Mouse (Mus musculus): Measurements from ENCODE around the gene Armc12.
A peak's percentile ranks its signal among the peaks of the same experiment; 100 is the strongest.

Gene Armc12

GRCm38 (mm10) chr17:28507496-28507895, 23.1 kb upstream of the Armc12 start:
- no peaks in the 10 kb centered on the region for H3K36me3 ChIP-seq (ENCODE audit: insufficient read depth, low read length)
- peaks cover 3% of the 10 kb centered on the region; the same call in 1 of the 2 replicates for H3K27me3 ChIP-seq (ENCODE audit: insufficient read depth, low read length)
- TF ChIP-seq NANOG (IDR thresholded peaks at IDR 0.05; ENCODE audit: borderline replicate concordance, low read length), result no peak
- TF ChIP-seq POU5F1 (IDR thresholded peaks at IDR 0.05; ENCODE audit: borderline replicate concordance, low read length), result no peak
- TF ChIP-seq CTCF (conservative IDR thresholded peaks at IDR 0.05; ENCODE audit: low read length), result no peak
- H3K9me3 ChIP-seq (ENCODE audit: low read length), result no peaks in the 10 kb centered on the region
- H3K4me1 ChIP-seq (replicated peaks; ENCODE audit: low read depth, low read length), result peaks cover 84% of the 10 kb centered on the region
- peak overlapping the region; percentile 57 for H3K4me3 ChIP-seq (replicated peaks; ENCODE audit: low read length)

GRCm38 (mm10) chr17:28510445-28511342, 19.9 kb upstream of the Armc12 start:
- no peaks in the 10 kb centered on the region for H3K9me3 ChIP-seq (ENCODE audit: low read length)
- peak overlapping the region; percentile 69 for H3K4me3 ChIP-seq (replicated peaks; ENCODE audit: low read length)

DNA sequence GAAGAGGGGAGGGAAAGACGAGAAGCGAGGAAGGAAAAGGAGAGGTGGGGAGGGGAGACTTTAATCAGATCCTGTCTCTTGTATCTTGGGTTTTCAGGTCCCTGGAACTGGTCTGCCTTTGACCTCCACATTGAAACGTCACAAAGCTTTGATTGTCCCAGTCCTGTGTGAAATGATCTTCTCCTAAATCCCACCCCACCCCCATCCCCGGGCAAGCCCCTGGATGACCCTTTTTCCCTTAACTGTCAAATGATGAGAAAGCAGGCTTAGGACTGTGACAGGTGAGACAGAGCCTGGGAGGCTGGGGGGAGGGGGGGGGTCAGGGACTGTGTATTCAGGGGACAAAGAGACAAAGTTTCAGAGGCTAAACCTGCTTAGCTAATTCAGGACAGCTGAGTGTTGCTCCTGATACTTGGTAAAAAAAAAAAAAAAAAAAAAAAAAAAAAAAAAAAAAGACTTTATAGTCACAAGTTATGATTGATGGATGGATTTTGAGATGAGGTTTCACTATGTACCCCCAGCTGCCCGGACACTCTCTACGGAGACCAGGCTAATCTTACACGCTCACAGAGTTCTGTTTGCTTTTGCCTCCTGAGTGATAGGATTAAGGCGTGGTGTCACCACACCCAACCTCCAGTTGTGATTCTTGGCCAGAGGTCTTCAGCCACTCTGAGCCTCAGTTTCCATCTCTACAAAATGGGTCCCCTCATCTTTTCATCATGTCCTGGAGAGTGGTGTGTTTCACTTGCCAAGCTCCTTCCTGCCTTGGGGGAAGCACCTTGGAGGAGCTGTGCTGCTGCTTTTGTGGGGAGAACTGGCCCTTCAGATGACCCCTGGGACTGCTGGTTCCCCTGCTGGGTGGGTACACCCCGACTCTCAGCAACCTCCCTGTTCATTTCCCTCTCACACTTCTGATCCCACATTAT, 18.7 kb upstream of the Armc12 start:
- no peak overlapping the region for H3K4me3 ChIP-seq (replicated peaks; ENCODE audit: low read length)
- H3K36me3 ChIP-seq (ENCODE audit: insufficient read depth, low read length), result 0 out of 2 replicates have a peak, but pooled peaks cover 3% of the 10 kb centered on the region
- H3K9me3 ChIP-seq (ENCODE audit: low read length), result no peaks in the 10 kb centered on the region
- peaks cover 21% of the 10 kb centered on the region; the same call in 1 of the 2 replicates for H3K27me3 ChIP-seq (ENCODE audit: insufficient read depth, low read length)
- peaks cover 81% of the 10 kb centered on the region for H3K4me1 ChIP-seq (replicated peaks; ENCODE audit: low read depth, low read length)
- no peak for TF ChIP-seq NANOG (IDR thresholded peaks at IDR 0.05; ENCODE audit: borderline replicate concordance, low read length)
- TF ChIP-seq CTCF (conservative IDR thresholded peaks at IDR 0.05; ENCODE audit: low read length), result no peak
- no peak for TF ChIP-seq POU5F1 (IDR thresholded peaks at IDR 0.05; ENCODE audit: borderline replicate concordance, low read length)

More at GRCm38 (mm10) chr17:28510445-28511342, 19.9 kb upstream of the Armc12 start:
- no peak for TF ChIP-seq NANOG (IDR thresholded peaks at IDR 0.05; ENCODE audit: borderline replicate concordance, low read length)
- no peak for TF ChIP-seq POU5F1 (IDR thresholded peaks at IDR 0.05; ENCODE audit: borderline replicate concordance, low read length)
- no peak for TF ChIP-seq CTCF (conservative IDR thresholded peaks at IDR 0.05; ENCODE audit: low read length)
- Histone ChIP-seq H3K27me3 (ENCODE audit: insufficient read depth, low read length) (peaks cover 17% of the 10 kb centered on the region; the same call in 1 of the 2 replicates), H3K4me1 (replicated peaks; ENCODE audit: low read depth, low read length) (peaks cover 84% of the 10 kb centered on the region), H3K36me3 (ENCODE audit: insufficient read depth, low read length) (0 out of 2 replicates have a peak, but pooled peaks cover 3% of the 10 kb centered on the region)

DNA sequence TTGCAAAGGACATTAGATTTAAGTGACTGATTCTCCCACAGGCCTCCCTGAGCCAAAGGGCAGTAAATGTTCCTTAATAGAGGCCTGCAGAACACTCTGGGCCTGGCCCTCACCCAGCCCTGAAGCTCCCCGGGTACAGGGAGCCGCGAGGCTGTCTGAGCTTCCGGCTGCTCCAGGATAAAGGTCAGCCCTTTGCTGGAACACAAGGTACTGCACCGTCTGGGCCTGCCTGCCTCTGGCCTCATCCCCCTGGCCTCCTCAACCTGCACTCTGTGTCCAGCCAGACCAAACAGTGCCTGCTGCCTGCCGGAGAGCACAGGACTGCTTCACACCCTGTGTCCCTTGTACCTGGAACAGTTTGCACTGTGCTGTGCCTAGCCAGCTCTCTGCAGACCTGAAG, 17.9 kb upstream of the Armc12 start:
- Histone ChIP-seq H3K36me3 (ENCODE audit: insufficient read depth, low read length) (0 out of 2 replicates have a peak, but pooled peaks cover 3% of the 10 kb centered on the region), H3K9me3 (ENCODE audit: low read length) (no peaks in the 10 kb centered on the region), H3K4me3 (replicated peaks; ENCODE audit: low read length) (0 out of 2 replicates have a peak overlapping the region, but pooled peaks have one; percentile 10), H3K4me1 (replicated peaks; ENCODE audit: low read depth, low read length) (peaks cover 80% of the 10 kb centered on the region), H3K27me3 (ENCODE audit: insufficient read depth, low read length) (peaks cover 23% of the 10 kb centered on the region; the same call in 1 of the 2 replicates)
- no peak for TF ChIP-seq NANOG (IDR thresholded peaks at IDR 0.05; ENCODE audit: borderline replicate concordance, low read length)
- no peak for TF ChIP-seq POU5F1 (IDR thresholded peaks at IDR 0.05; ENCODE audit: borderline replicate concordance, low read length)
- TF ChIP-seq CTCF (conservative IDR thresholded peaks at IDR 0.05; ENCODE audit: low read length), result no peak

- Histone ChIP-seq H3K36me3 (ENCODE audit: insufficient read depth, low read length) (0 out of 2 replicates have a peak, but pooled peaks cover 3% of the 10 kb centered on the region), H3K4me3 (replicated peaks; ENCODE audit: low read length) (no peak overlapping the region), H3K27me3 (ENCODE audit: insufficient read depth, low read length) (peaks cover 23% of the 10 kb centered on the region; the same call in 1 of the 2 replicates), H3K9me3 (ENCODE audit: low read length) (no peaks in the 10 kb centered on the region), H3K4me1 (replicated peaks; ENCODE audit: low read depth, low read length) (peaks cover 77% of the 10 kb centered on the region)
- TF ChIP-seq CTCF (conservative IDR thresholded peaks at IDR 0.05; ENCODE audit: low read length) (no peak), POU5F1 (IDR thresholded peaks at IDR 0.05; ENCODE audit: borderline replicate concordance, low read length) (no peak), NANOG (IDR thresholded peaks at IDR 0.05; ENCODE audit: borderline replicate concordance, low read length) (no peak)
Observed at GRCm38 (mm10) chr17:28513337-28513736, 17.3 kb upstream of the Armc12 start.

- peaks cover 24% of the 10 kb centered on the region for H3K27me3 ChIP-seq (ENCODE audit: insufficient read depth, low read length)
- TF ChIP-seq CTCF (conservative IDR thresholded peaks at IDR 0.05; ENCODE audit: low read length), result no peak
- TF ChIP-seq POU5F1 (IDR thresholded peaks at IDR 0.05; ENCODE audit: borderline replicate concordance, low read length), result no peak
- no peak for TF ChIP-seq NANOG (IDR thresholded peaks at IDR 0.05; ENCODE audit: borderline replicate concordance, low read length)
- H3K4me1 ChIP-seq (replicated peaks; ENCODE audit: low read depth, low read length), result peaks cover 78% of the 10 kb centered on the region
- H3K4me3 ChIP-seq (replicated peaks; ENCODE audit: low read length), result no peak overlapping the region
- 0 out of 2 replicates have a peak, but pooled peaks cover 3% of the 10 kb centered on the region for H3K36me3 ChIP-seq (ENCODE audit: insufficient read depth, low read length)
- H3K9me3 ChIP-seq (ENCODE audit: low read length), result no peaks in the 10 kb centered on the region
Observed at GRCm38 (mm10) chr17:28513844-28514243, 16.8 kb upstream of the Armc12 start.

DNA sequence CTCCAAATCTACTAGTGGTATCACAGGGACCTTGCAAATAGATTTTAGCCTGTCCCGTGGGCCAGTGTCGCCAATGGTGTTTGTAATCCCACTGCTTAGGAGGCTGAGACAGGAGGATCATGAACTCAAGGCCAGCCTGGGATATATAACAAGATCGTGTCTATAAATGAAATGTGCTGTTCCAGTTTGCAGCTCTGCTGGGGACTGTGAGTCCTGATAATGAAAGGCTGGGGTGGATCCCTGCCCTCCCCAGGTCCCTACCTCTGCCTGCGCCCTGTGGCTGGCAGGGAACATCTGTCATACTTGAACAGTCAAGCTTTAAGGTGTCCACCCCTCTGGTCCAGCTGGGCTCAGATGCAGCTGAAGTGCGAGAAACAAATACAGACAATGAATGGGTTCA, 16.1 kb upstream of the Armc12 start:
- Histone ChIP-seq H3K9me3 (ENCODE audit: low read length) (peaks cover 6% of the 10 kb centered on the region), H3K36me3 (ENCODE audit: insufficient read depth, low read length) (0 out of 2 replicates have a peak, but pooled peaks cover 3% of the 10 kb centered on the region), H3K27me3 (ENCODE audit: insufficient read depth, low read length) (peaks cover 29% of the 10 kb centered on the region), H3K4me1 (replicated peaks; ENCODE audit: low read depth, low read length) (peaks cover 83% of the 10 kb centered on the region), H3K4me3 (replicated peaks; ENCODE audit: low read length) (no peak overlapping the region)
- TF ChIP-seq NANOG (IDR thresholded peaks at IDR 0.05; ENCODE audit: borderline replicate concordance, low read length), result no peak
- TF ChIP-seq POU5F1 (IDR thresholded peaks at IDR 0.05; ENCODE audit: borderline replicate concordance, low read length), result no peak

All from E14TG2a.4 (cell line).